Mouse (Mus musculus) heart, embryonic 11.5 days (tissue): ENCODE results near the gene Trim11. TPM values are rescaled to one million over a fixed set of nuclear protein-coding genes. Genes with fewer than 3 reads are reported as not detected.

Experiments used
- ATAC-seq: fragments of 200-750 bp; cut with Nextera tagmentation; replicated peaks from 2 replicates; pipeline ENCODE4 v1.8.0; 2017; ENCODE audit warnings: moderate library complexity; ENCODE audit not compliant: insufficient number of reproducible peaks, low FRiP score, low TSS enrichment
- H3K27ac ChIP-seq: fragments of 300-500 bp; sonication (generic); 2 replicates; pipeline ENCODE4 v1.5.1; 2014; ENCODE audit warnings: mild to moderate bottlenecking, low read depth, low read length
- H3K27me3 ChIP-seq: fragments of 300-500 bp; sonication (generic); 2 replicates; pipeline ENCODE4 v1.6.1; 2014; ENCODE audit warnings: mild to moderate bottlenecking, low read length, mixed read lengths; ENCODE audit not compliant: control insufficient read depth, insufficient read depth
- H3K36me3 ChIP-seq: fragments of 300-500 bp; sonication (generic); 2 replicates; pipeline ENCODE4 v1.6.1; 2014; ENCODE audit warnings: mild to moderate bottlenecking, low read length, moderate library complexity, mixed read lengths; ENCODE audit not compliant: control insufficient read depth, insufficient read depth
- H3K4me1 ChIP-seq: fragments of 300-500 bp; sonication (generic); 2 replicates; pipeline ENCODE4 v1.6.1; 2014; ENCODE audit warnings: low read length; ENCODE audit not compliant: control insufficient read depth, insufficient read depth
- H3K4me2 ChIP-seq: fragments of 300-500 bp; sonication (generic); 2 replicates; pipeline ENCODE4 v1.6.1; 2014; ENCODE audit warnings: mild to moderate bottlenecking, moderate library complexity
- H3K4me3 ChIP-seq: fragments of 300-500 bp; sonication (generic); 2 replicates; pipeline ENCODE4 v1.5.1; 2014; ENCODE audit warnings: low read depth, low read length
- H3K9ac ChIP-seq: fragments of 300-500 bp; sonication (generic); 2 replicates; pipeline ENCODE4 v1.6.1; 2014; ENCODE audit warnings: mild to moderate bottlenecking, low read depth, low read length, moderate library complexity
- H3K9me3 ChIP-seq: fragments of 300-500 bp; sonication (generic); replicated peaks from 2 replicates; pipeline ENCODE4 v1.6.1; 2016; ENCODE audit warnings: low read length; ENCODE audit not compliant: control insufficient read depth
- WGBS: fragments of 180-500 bp; shearing (Covaris S2); extraction: QIAGEN DNeasy Blood & Tissue Kit; methylation state at CpG from one replicate; pipeline ENCODE4 v1.1.7; 2014; ENCODE audit not compliant: insufficient replicate concordance; 5-methylcytosine and 5-hydroxymethylcytosine counted together
- polyA plus RNA-seq: library from polyadenylated mRNA; unstranded; fragments of >200 nt; fragmentation: Nextera tagmentation; extraction: Ambion mirVana; gene quantifications from 2 replicates; pipeline ENCODE4 v1.2.1, GENCODE M21; 2014

Gene Trim11
- polyA plus RNA-seq, 1 experiment from 2014 or later = 26.1 TPM

- WGBS = 59% methylated on average over 5 of the region's 5 CpGs
- H3K4me3 ChIP-seq = peak overlapping the region; percentile 10; the same call in 1 of the 2 replicates
- H3K27ac ChIP-seq = 0 out of 2 replicates have a peak overlapping the region, but pooled peaks have one; percentile 41
- H3K27me3 ChIP-seq = no peaks in the 10 kb centered on the region
- H3K4me2 ChIP-seq = peak overlapping the region; percentile 97
- no peak overlapping the region for H3K9ac ChIP-seq
- H3K4me1 ChIP-seq = peaks cover 39% of the 10 kb centered on the region
- H3K9me3 ChIP-seq = no peaks in the 10 kb centered on the region
- no peak for ATAC-seq
- 0 out of 2 replicates have a peak, but pooled peaks cover 2% of the 10 kb centered on the region for H3K36me3 ChIP-seq
Measured at GRCm38 (mm10) chr11:58980381-58980990, 2.6 kb downstream of the Trim11 start.

- H3K4me1 ChIP-seq = peaks cover 47% of the 10 kb centered on the region
- peaks cover 2% of the 10 kb centered on the region; the same call in 1 of the 2 replicates for H3K36me3 ChIP-seq
- no peak overlapping the region for H3K4me3 ChIP-seq
- H3K27me3 ChIP-seq = no peaks in the 10 kb centered on the region
- H3K9ac ChIP-seq = no peak overlapping the region
- 51% methylated on average over 14 of the region's 14 CpGs for WGBS
- ATAC-seq = no peak
- peak overlapping the region; percentile 8; the same call in 1 of the 2 replicates for H3K27ac ChIP-seq
- H3K4me2 ChIP-seq = peak overlapping the region; percentile 16; the same call in 1 of the 2 replicates
- H3K9me3 ChIP-seq = no peaks in the 10 kb centered on the region
Measured at GRCm38 (mm10) chr11:58981541-58982447, 3.9 kb downstream of the Trim11 start.

DNA sequence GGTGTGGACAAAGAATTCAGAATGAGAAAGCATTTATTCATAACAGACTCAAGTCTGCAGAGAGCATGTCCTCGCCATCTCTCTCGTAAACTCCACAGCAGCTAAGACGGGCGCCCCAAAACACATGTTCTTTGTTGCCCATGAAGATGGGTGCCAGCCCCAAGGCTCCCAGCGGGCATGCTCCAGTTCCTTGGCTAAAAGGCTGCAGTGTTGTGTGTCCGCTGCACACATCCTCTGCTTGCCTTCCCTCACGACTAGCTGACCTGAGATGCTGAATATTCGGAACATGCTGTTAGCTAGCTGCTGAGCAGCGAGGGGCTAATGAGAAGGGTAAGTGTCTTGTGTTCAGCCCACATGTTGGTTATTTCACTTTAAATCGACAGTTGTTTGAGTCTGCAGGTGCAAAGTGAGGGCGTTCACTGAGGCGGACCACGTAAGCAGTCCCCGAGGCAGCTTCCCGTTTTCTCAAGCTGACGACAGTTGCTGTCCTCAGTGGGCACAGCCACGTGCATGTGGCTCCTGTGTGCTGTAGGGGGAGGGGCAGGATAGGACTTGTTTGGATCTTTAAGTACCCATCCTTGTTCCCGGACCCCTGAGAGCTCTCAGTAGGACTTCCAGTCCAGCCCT lies 4.7 kb downstream of the Trim11 start:
- 0 out of 2 replicates have a peak overlapping the region, but pooled peaks have one; percentile 46 for H3K27ac ChIP-seq
- 83% methylated on average over 18 of the region's 18 CpGs for WGBS

DNA sequence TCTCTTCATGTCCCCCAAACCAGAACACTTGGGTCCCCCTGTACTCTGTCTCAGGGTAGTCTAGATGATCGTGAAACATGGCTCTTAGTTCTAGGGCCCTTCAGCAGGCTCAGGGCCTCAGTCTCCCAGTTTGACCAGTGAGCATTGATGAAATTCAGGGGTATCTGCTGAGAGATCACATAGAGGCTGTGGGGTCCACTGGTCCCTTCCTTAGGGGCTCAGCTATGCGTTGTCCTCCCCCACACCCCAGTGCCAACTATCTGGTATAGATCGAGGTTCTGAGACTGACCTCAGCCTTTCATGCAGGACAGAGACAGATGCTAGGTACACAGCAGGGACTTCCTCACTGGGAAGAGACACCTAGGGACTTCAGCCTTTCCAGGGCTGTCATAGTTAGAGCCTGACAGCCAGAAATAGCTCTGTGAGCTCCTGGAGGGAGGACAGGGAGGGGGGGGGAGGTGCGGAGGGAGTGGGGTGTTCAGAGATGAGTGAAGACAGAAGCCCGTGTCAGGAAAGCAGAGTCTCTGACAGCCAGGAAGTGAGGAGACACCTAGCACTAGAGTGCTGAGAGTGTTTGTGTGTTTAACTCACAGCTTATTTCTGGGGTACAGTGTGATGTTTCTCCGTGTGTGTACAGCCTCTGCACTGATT lies 5.9 kb downstream of the Trim11 start:
- Histone ChIP-seq H3K9ac (no peak overlapping the region; the same call in 1 of the 2 replicates), H3K4me2 (peak overlapping the region; percentile 22), H3K27ac (peak overlapping the region; percentile 90), H3K36me3 (peaks cover 8% of the 10 kb centered on the region), H3K4me3 (no peak overlapping the region), H3K9me3 (no peaks in the 10 kb centered on the region), H3K4me1 (peaks cover 67% of the 10 kb centered on the region), H3K27me3 (no peaks in the 10 kb centered on the region)
- WGBS = 57% methylated on average over 6 of the region's 6 CpGs
- peak; percentile 43; the same call in 1 of the 2 replicates for ATAC-seq

More for the DNA sequence above, 4.7 kb downstream of the Trim11 start:
- H3K27me3 ChIP-seq = no peaks in the 10 kb centered on the region
- H3K4me1 ChIP-seq = peaks cover 55% of the 10 kb centered on the region
- no peak overlapping the region for H3K9ac ChIP-seq
- peaks cover 2% of the 10 kb centered on the region for H3K36me3 ChIP-seq
- ATAC-seq = no peak
- H3K9me3 ChIP-seq = no peaks in the 10 kb centered on the region
- no peak overlapping the region for H3K4me3 ChIP-seq
- H3K4me2 ChIP-seq = no peak overlapping the region

DNA sequence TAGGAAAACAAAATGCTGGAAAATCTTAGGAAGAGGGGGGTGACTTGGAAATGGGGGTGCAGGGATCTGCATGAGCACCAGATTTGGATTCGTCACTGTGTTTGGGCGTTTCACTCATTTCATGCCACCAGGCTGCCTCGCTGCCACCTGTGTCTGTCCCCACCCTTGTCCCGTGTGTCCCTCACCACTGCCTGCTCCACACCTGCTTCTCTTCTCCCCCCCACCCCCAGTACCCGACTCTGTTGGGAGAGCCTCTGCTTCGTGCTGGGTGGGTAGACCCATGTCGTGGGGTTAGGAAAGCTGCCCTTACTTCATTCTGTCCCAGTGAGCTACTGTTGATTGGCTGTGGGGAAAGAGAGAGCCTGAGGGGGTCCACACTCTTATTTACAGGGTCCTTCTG lies 6.8 kb downstream of the Trim11 start:
- Histone ChIP-seq H3K9me3 (no peaks in the 10 kb centered on the region), H3K27ac (peak overlapping the region; percentile 90), H3K4me1 (peaks cover 65% of the 10 kb centered on the region), H3K27me3 (no peaks in the 10 kb centered on the region), H3K9ac (peak overlapping the region; percentile 43; the same call in 1 of the 2 replicates), H3K4me2 (peak overlapping the region; percentile 22; the same call in 1 of the 2 replicates), H3K4me3 (no peak overlapping the region), H3K36me3 (peaks cover 14% of the 10 kb centered on the region)
- no peak for ATAC-seq
- WGBS = 87% methylated on average over 7 of the region's 7 CpGs

DNA sequence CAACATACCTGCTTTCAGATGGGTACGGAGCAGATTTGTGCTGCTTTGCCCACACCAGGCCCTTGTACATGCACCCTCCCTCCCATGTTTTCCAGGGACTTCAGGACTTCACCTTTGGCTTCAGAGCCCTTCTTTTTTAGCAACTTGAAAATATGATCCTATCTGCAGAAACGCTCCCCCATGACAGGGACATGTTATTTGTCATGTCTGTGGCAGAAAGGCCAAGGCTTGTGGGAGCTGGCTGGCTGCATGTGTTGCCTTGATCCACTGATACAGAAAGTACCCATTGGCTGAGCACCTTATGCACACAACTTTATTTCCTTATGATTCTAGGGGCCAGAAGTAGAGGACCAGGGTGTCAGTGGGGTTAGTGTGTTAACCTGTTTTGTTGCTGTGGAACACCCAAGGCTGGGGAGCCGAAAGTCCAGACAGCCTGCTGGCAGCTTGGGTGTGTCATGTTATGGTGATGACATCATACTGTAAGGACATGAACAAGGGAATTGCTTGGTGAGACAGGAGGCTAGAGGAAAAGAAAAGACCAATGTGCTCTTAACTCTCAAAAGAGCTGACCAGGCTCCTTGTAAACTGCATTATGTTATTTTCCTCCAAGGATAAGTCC lies 7.5 kb downstream of the Trim11 start:
- H3K4me2 ChIP-seq = no peak overlapping the region
- H3K4me3 ChIP-seq = no peak overlapping the region
- H3K36me3 ChIP-seq = peaks cover 15% of the 10 kb centered on the region
- 70% methylated on average over 3 of the region's 3 CpGs for WGBS
- 0 out of 2 replicates have a peak overlapping the region, but pooled peaks have one; percentile 40 for H3K9ac ChIP-seq
- H3K27ac ChIP-seq = peak overlapping the region; percentile 90
- ATAC-seq = no peak
- no peaks in the 10 kb centered on the region for H3K27me3 ChIP-seq
- H3K4me1 ChIP-seq = peaks cover 70% of the 10 kb centered on the region
- no peaks in the 10 kb centered on the region for H3K9me3 ChIP-seq

- H3K36me3 ChIP-seq = peaks cover 12% of the 10 kb centered on the region
- H3K27me3 ChIP-seq = 0 out of 2 replicates have a peak, but pooled peaks cover 2% of the 10 kb centered on the region
- WGBS = 93% methylated on average over 4 of the region's 4 CpGs
- ATAC-seq = no peak
- H3K27ac ChIP-seq = peak overlapping the region; percentile 81; the same call in 1 of the 2 replicates
- no peak overlapping the region for H3K9ac ChIP-seq
- H3K4me3 ChIP-seq = no peak overlapping the region
- H3K4me1 ChIP-seq = peaks cover 77% of the 10 kb centered on the region
- H3K4me2 ChIP-seq = no peak overlapping the region
- H3K9me3 ChIP-seq = no peaks in the 10 kb centered on the region
Measured at GRCm38 (mm10) chr11:58989166-58989565, 11.3 kb downstream of the Trim11 start.
